Mouse (Mus musculus) kidney, embryonic 16.5 days (tissue): ENCODE measurements around the gene Gprc5b. TPM values are rescaled to one million over a fixed set of nuclear protein-coding genes. Genes with fewer than 3 reads are reported as not detected.
A peak's percentile ranks its signal among the peaks of the same experiment; 100 is the strongest.

Experiments used
- ATAC-seq: fragments of 200-750 bp; cut with Nextera tagmentation; 2 replicates; pipeline ENCODE4 v1.8.0; 2017; ENCODE audit warnings: moderate TSS enrichment; ENCODE audit not compliant: low FRiP score, low TSS enrichment
- H3K27ac ChIP-seq: fragments of 300-500 bp; sonication (generic); 2 replicates; pipeline ENCODE4 v1.5.1; 2014; ENCODE audit warnings: low read length
- H3K27me3 ChIP-seq: fragments of 300-500 bp; sonication (generic); 2 replicates; pipeline ENCODE4 v1.6.1; 2014; ENCODE audit warnings: low read length, control low read depth, mixed read lengths; ENCODE audit not compliant: insufficient read depth
- H3K36me3 ChIP-seq: fragments of 300-500 bp; sonication (generic); 2 replicates; pipeline ENCODE4 v1.6.1; 2014; ENCODE audit warnings: low read length, control low read depth, mixed read lengths; ENCODE audit not compliant: insufficient read depth
- H3K4me1 ChIP-seq: fragments of 300-500 bp; sonication (generic); 2 replicates; pipeline ENCODE4 v1.6.1; 2014; ENCODE audit warnings: low read length, control low read depth, mixed read lengths; ENCODE audit not compliant: insufficient read depth
- H3K4me2 ChIP-seq: fragments of 300-500 bp; sonication (generic); replicated peaks from 2 replicates; pipeline ENCODE4 v1.6.1; 2014; ENCODE audit warnings: low read depth, low read length
- H3K4me3 ChIP-seq: fragments of 300-500 bp; sonication (generic); 2 replicates; pipeline ENCODE4 v1.5.1; 2014; ENCODE audit warnings: mild to moderate bottlenecking, low read length
- H3K9ac ChIP-seq: fragments of 300-500 bp; sonication (generic); replicated peaks from 2 replicates; pipeline ENCODE4 v1.6.1; 2014; ENCODE audit warnings: low read length
- H3K9me3 ChIP-seq: fragments of 300-500 bp; sonication (generic); 2 replicates; pipeline ENCODE4 v1.6.1; 2016; ENCODE audit warnings: low read length, control low read depth
- WGBS: fragments of 180-500 bp; shearing (Covaris S2); extraction: QIAGEN DNeasy Blood & Tissue Kit; methylation state at CpG from one replicate; pipeline ENCODE4 v1.1.7; 2014; 5-methylcytosine and 5-hydroxymethylcytosine counted together
- polyA plus RNA-seq: library from polyadenylated mRNA; unstranded; fragments of >200 nt; fragmentation: Nextera tagmentation; extraction: Ambion mirVana; gene quantifications from 2 replicates; pipeline ENCODE4 v1.2.1, GENCODE M21; 2015

Gene Gprc5b
- polyA plus RNA-seq, 1 experiment from 2014 or later = 5.4 TPM

DNA sequence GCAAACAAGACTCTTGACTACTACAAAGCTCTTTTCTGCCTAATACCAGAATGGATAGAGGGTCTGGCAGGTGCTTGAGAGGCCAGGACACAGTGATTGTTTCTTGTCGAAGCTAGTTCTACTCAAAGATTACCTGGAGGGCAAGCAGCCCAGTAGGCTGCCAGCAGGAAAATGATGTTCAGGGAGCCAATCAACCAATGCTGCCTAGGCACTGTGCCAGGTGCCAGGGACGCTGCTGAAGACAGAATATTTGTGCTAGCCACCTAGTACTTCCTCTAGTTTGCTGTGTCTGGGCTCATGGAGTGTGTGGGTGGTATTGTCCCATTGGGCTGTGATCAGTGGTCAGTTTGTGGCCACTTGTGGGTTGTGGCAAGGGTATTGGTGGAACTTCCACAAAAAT is 7.5 kb upstream of the Gprc5b start:
- Histone ChIP-seq H3K4me2 (no peak overlapping the region), H3K27me3 (no peaks in the 10 kb centered on the region), H3K4me1 (no peaks in the 10 kb centered on the region), H3K27ac (no peak overlapping the region), H3K9ac (no peak overlapping the region), H3K4me3 (no peak overlapping the region), H3K9me3 (no peaks in the 10 kb centered on the region), H3K36me3 (no peaks in the 10 kb centered on the region)
- ATAC-seq = no peak
- WGBS = 60% methylated on average over 2 of the region's 2 CpGs

DNA sequence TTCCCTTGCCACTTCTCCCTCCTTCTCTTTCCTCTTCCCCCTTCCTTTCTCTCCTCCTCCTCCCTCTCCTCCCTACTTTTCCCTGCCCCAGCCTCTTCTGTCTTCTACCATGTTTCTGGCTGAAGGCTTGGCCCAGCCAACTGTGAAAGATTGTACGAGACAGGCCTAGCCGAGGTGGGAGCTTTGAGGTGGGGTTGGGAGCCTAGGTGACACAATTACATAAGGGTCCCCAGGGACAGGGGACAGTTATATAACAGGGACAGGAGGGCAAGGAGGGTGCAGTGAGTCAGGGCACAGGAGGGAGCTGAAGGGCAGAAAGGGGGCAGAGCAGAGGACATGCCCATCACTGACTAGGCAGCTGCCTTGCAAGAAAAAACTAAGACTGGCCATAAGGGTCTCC is 7.0 kb upstream of the Gprc5b start:
- no peaks in the 10 kb centered on the region for H3K4me1 ChIP-seq
- ATAC-seq = no peak
- H3K9me3 ChIP-seq = no peaks in the 10 kb centered on the region
- H3K9ac ChIP-seq = no peak overlapping the region
- no peak overlapping the region for H3K4me3 ChIP-seq
- WGBS = 17% methylated on average over 2 of the region's 2 CpGs
- H3K4me2 ChIP-seq = no peak overlapping the region
- H3K36me3 ChIP-seq = no peaks in the 10 kb centered on the region
- H3K27me3 ChIP-seq = no peaks in the 10 kb centered on the region
- H3K27ac ChIP-seq = no peak overlapping the region

DNA sequence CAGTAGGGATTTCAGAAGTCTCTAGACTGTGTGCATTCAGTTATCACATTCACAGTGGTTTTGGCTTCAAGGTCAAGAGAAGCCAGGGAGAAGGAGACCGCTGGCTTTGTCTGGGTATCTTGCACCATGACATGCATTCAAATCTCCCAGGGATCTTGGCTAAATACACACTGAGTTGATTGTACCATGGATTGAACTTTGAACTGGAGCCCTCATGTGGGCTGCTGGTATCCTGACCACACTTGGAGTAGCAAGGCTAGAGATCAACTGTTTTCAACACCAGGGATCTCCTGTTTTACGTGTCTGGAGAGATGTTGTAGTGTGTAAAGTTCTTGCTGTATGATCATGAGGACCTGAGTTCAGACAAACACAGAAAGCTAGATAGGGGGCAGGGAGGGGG is 4.8 kb upstream of the Gprc5b start:
- Histone ChIP-seq H3K4me2 (no peak overlapping the region), H3K27ac (no peak overlapping the region), H3K4me3 (no peak overlapping the region), H3K9me3 (no peaks in the 10 kb centered on the region), H3K36me3 (no peaks in the 10 kb centered on the region), H3K27me3 (no peaks in the 10 kb centered on the region), H3K4me1 (peaks cover 9% of the 10 kb centered on the region), H3K9ac (no peak overlapping the region)
- 82% methylated on average over 2 of the region's 2 CpGs for WGBS
- ATAC-seq = no peak

DNA sequence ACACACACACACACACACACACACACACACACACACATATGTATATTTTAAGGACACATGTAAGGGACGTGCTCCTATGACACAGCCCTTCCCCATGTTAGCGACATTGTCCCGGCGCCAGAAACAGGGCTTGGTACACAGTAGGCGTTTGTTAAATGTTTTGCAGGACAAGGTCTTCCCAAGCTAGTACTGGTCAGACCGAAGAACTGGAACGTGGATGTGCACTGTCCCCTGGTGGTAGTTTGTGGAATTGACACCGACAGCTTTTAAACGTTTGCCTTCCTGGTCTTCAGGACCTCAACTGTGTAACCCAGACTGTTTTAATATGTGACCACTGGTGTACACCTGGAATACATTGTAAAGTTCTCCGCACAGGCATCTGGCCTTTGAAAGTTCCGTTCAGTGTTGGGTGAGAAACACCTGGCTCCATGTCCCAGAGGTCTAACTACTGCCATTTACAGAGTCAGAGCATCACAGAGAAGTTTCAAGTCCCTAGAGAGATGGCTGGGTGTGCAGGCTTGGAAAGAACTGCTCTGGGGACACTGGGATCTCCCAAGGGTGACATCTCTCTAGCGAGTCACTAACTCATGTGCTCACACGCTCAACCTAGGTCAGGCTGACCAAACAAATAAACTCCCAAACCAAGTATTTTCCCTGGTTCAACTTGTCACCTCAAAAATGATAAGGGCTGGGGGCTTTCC is 1.3 kb upstream of the Gprc5b start:
- H3K36me3 ChIP-seq = no peaks in the 10 kb centered on the region
- H3K9ac ChIP-seq = no peak overlapping the region
- no peak overlapping the region for H3K27ac ChIP-seq
- H3K4me3 ChIP-seq = 0 out of 2 replicates have a peak overlapping the region, but pooled peaks have one; percentile 71
- no peaks in the 10 kb centered on the region for H3K9me3 ChIP-seq
- ATAC-seq = peak; percentile 40
- 5% methylated on average over 13 of the region's 13 CpGs for WGBS
- no peaks in the 10 kb centered on the region for H3K27me3 ChIP-seq
- peak overlapping the region; percentile 96 for H3K4me2 ChIP-seq
- peaks cover 31% of the 10 kb centered on the region for H3K4me1 ChIP-seq

DNA sequence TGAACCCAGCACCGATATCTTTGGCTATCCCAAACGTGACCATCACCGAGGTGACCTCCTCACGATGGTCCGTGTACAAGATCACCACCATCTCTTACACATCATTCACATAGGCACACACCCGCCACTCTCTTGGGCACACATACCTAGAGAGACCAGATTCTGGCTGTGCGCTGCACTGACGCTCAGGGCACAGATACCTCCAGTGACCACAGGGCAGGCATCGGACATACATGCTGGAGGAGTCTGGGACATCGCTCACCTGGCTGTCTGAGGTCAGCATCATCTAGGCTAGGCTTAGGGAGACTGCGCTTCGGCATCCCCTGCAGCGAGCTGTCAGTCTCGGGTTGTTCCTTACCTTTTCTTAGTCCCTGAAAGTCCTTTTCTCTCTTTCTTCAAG is 660 bp upstream of the Gprc5b start:
- Histone ChIP-seq H3K4me2 (peak overlapping the region; percentile 96), H3K4me3 (peak overlapping the region; percentile 71), H3K27me3 (no peaks in the 10 kb centered on the region), H3K9me3 (no peaks in the 10 kb centered on the region), H3K36me3 (no peaks in the 10 kb centered on the region), H3K9ac (peak overlapping the region; percentile 86), H3K4me1 (peaks cover 31% of the 10 kb centered on the region), H3K27ac (no peak overlapping the region)
- ATAC-seq = peak; percentile 50
- WGBS = 8% methylated on average over 14 of the region's 14 CpGs

DNA sequence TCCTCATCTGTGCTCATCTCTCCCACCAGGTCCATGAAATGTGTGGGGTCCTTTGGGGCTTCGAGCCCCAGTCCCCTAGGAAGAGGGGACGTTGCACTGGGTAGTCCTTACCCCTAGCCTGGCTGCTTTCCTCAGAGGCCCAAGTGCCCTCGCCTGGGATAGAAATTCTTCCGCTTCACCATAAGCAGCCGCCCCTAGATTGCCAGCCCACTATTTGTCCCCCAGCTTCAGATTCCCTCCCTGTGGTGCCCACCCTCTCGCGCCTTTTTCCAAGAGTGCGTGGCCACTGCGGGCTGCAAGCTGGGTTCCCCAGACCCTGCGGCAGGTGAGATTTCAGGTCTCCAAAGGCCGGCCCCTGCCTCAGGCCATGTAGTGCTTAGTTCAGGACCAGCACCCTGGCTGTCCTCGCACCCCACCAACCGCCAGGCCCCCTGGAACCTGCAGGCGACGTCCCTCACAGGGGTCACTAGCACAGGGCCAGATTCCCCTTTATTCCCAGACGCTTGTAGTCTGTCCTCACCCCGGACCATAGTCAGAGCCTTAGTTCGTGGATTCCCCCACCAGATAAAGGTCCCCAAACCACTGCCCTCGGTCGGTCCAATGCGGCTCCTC is 674 bp downstream of the Gprc5b start:
- Histone ChIP-seq H3K27me3 (no peaks in the 10 kb centered on the region), H3K4me3 (peak overlapping the region; percentile 71), H3K36me3 (no peaks in the 10 kb centered on the region), H3K4me2 (peak overlapping the region; percentile 96), H3K9me3 (no peaks in the 10 kb centered on the region), H3K27ac (peak overlapping the region; percentile 40; the same call in 1 of the 2 replicates), H3K4me1 (peaks cover 31% of the 10 kb centered on the region), H3K9ac (peak overlapping the region; percentile 86)
- under 1% methylated on average over 21 of the region's 21 CpGs for WGBS
- peak; percentile 10 for ATAC-seq

DNA sequence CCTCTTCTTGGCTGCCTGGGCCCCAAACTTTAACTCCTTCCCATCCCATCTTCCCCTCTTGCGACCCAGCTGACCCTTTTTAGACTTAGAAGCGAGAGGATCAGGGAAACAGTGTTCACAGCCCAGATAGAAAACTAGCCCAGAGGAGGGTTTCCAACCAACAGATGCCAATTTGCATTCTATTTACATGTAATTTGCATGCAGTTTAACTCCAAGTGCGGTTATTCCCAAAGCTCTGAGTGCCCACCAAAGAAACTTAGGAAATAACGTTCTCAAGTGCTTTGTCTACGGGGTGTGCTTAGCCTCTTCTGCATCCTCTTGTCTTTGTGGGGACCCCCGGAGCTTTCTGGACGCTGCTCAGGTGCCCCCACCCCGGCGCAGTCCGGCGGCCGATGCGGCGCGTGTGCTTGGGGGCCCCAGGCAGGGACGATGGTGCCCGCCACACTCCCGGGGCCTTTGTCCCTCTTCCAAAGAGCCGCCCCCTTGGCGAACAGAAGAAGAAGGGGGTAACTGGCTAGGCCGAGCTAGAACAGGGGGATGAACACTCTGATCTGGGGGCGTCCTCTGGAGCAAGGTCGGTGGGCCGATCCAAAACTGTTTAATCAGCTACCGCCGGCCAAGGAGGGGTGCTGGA is 1.3 kb downstream of the Gprc5b start:
- Histone ChIP-seq H3K36me3 (no peaks in the 10 kb centered on the region), H3K4me2 (peak overlapping the region; percentile 96)
- under 1% methylated on average over 26 of the region's 26 CpGs for WGBS

DNA sequence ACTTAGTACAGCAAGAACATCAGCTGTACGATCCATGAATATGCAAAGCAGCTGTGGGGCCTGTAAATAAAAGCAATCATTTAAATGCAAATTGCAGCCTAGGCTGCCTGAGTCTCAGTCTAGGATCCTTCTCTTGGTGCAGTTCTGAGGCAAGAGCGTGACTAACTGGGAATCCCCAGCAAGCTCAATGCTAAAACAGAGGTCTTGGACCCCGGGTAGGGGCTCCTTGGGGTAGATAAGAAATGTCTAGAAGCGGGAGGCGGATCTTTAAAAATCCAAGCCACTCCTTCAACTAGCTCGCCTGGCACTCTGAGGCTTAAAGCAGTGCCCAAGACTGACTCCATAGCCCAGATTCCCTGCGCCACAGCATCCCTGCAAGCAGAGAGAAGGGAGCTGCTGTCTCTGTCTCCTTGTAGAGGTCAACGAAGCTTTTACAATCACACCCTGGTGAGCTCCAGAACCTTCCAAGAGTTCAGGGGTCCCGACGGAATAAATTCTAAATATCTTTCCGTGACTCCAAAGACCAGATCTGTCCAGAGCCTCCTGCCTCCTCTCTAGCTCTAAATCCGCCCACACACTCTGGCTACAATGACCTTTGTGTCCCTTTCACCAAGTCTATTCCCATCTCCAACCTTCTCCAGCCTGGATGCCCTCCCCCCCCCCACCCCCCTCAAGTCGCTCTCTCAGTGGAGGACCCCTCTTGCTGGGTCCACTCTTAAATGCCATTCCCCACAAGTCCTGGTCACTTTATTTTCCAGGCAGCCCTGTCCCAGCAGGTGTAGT is 2.2 kb downstream of the Gprc5b start:
- WGBS = 39% methylated on average over 13 of the region's 13 CpGs
- Histone ChIP-seq H3K4me2 (peak overlapping the region; percentile 96), H3K4me3 (peak overlapping the region; percentile 71), H3K9me3 (no peaks in the 10 kb centered on the region), H3K4me1 (peaks cover 31% of the 10 kb centered on the region), H3K36me3 (no peaks in the 10 kb centered on the region), H3K27ac (0 out of 2 replicates have a peak overlapping the region, but pooled peaks have one; percentile 8), H3K9ac (peak overlapping the region; percentile 86; the same call in 1 of the 2 replicates), H3K27me3 (no peaks in the 10 kb centered on the region)
- no peak for ATAC-seq

More for the DNA sequence above, 1.3 kb downstream of the Gprc5b start:
- no peaks in the 10 kb centered on the region for H3K9me3 ChIP-seq
- peak overlapping the region; percentile 71 for H3K4me3 ChIP-seq
- ATAC-seq = no peak
- peak overlapping the region; percentile 40; the same call in 1 of the 2 replicates for H3K27ac ChIP-seq
- peaks cover 31% of the 10 kb centered on the region for H3K4me1 ChIP-seq
- no peaks in the 10 kb centered on the region for H3K27me3 ChIP-seq
- H3K9ac ChIP-seq = peak overlapping the region; percentile 86

DNA sequence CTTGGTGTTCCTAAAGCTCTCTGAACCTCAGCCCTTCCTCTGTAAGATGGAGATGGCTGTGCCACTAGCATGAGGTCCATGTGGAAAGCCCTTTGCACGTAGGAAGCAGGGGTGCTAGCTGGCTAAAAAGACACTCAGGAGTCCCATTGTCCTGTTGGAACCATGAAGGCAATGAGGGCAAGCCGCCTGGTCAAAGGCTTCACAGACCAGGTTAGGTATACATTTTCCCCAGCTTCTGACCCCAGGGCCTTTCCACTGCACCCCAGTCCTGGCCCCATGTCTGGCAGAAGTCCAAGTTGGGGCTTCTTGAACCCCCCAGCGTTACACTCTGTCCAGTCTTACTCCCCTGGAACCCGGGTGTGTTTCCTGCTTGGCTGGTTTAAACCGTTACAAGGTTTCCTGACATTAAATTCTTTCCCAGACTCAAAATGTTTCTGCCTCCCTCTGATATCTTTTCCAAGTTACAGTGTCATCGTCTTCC is 2.9 kb downstream of the Gprc5b start:
- 43% methylated on average over 6 of the region's 6 CpGs for WGBS
- H3K36me3 ChIP-seq = no peaks in the 10 kb centered on the region
- peak overlapping the region; percentile 15; the same call in 1 of the 2 replicates for H3K4me2 ChIP-seq
- no peaks in the 10 kb centered on the region for H3K27me3 ChIP-seq
- no peak overlapping the region for H3K4me3 ChIP-seq
- no peak for ATAC-seq
- peaks cover 31% of the 10 kb centered on the region for H3K4me1 ChIP-seq
- no peaks in the 10 kb centered on the region for H3K9me3 ChIP-seq
- H3K9ac ChIP-seq = no peak overlapping the region
- H3K27ac ChIP-seq = peak overlapping the region; percentile 8; the same call in 1 of the 2 replicates
